Mouse (Mus musculus) bone marrow macrophage, adult 2 months (primary cell): ENCODE measurements around the gene U2af2. TPM values are rescaled to one million over a fixed set of nuclear protein-coding genes. Genes with fewer than 3 reads are reported as not detected.

Experiments used
- H3K27ac ChIP-seq: 2 replicates; pipeline ENCODE4 v1.5.1; 2012; ENCODE audit warnings: low read depth, low read length; ENCODE audit not compliant: insufficient read depth
- H3K4me1 ChIP-seq: 2 replicates; pipeline ENCODE4 v1.6.1; 2012; ENCODE audit warnings: low read length; ENCODE audit not compliant: control insufficient read depth, insufficient read depth
- H3K4me3 ChIP-seq: 2 replicates; pipeline ENCODE4 v1.5.1; 2012; ENCODE audit warnings: mild to moderate bottlenecking, low read length, moderate library complexity; ENCODE audit not compliant: insufficient read depth
- CTCF ChIP-seq: IDR thresholded peaks from 2 replicates; pipeline ENCODE4 v1.5.1; 2012; ENCODE audit warnings: low read depth, mild to moderate bottlenecking, low read length, moderate library complexity
- POLR2A ChIP-seq: IDR thresholded peaks from 2 replicates; pipeline ENCODE4 v1.6.1; 2012; ENCODE audit warnings: mild to moderate bottlenecking, low read depth, low read length, borderline replicate concordance
- polyA plus RNA-seq: library from polyadenylated mRNA; stranded (reverse); fragments of >200 nt; gene quantifications from 2 replicates; pipeline ENCODE4 v1.2.4, GENCODE M21; 2012; ENCODE audit not compliant: missing spikeins, insufficient read depth, insufficient read length

U2af2 gene
- polyA plus RNA-seq, 1 experiment: 160 TPM

- Histone ChIP-seq H3K27ac (no peak overlapping the region), H3K4me1 (peaks cover 33% of the 10 kb centered on the region), H3K4me3 (no peak overlapping the region)
- TF ChIP-seq POLR2A (no peak), CTCF (no peak)
Observed at GRCm38 (mm10) chr7:5085512-5085911, 23.6 kb downstream of the U2af2 start.

- Histone ChIP-seq H3K4me1 (peaks cover 31% of the 10 kb centered on the region), H3K27ac (no peak overlapping the region)
- TF ChIP-seq POLR2A (no peak), CTCF (no peak)
Observed at GRCm38 (mm10) chr7:5086921-5087440, 25.0 kb downstream of the U2af2 start.

GRCm38 (mm10) chr7:5087886-5088285, 25.9 kb downstream of the U2af2 start:
- Histone ChIP-seq H3K4me1 (peaks cover 24% of the 10 kb centered on the region), H3K27ac (no peak overlapping the region), H3K4me3 (no peak overlapping the region)
- TF ChIP-seq POLR2A (no peak), CTCF (no peak)

More at GRCm38 (mm10) chr7:5086921-5087440, 25.0 kb downstream of the U2af2 start:
- no peak overlapping the region for H3K4me3 ChIP-seq

GRCm38 (mm10) chr7:5089853-5090252, 27.9 kb downstream of the U2af2 start:
- no peak overlapping the region for H3K4me3 ChIP-seq
- H3K27ac ChIP-seq: no peak overlapping the region
- peaks cover 12% of the 10 kb centered on the region for H3K4me1 ChIP-seq
- TF ChIP-seq POLR2A (no peak), CTCF (no peak)

- TF ChIP-seq CTCF (no peak), POLR2A (no peak)
- Histone ChIP-seq H3K27ac (no peak overlapping the region), H3K4me1 (peaks cover 9% of the 10 kb centered on the region; the same call in 1 of the 2 replicates), H3K4me3 (no peak overlapping the region)
Observed at GRCm38 (mm10) chr7:5091008-5091728, 29.2 kb downstream of the U2af2 start.

- no peak overlapping the region for H3K4me3 ChIP-seq
- no peak overlapping the region for H3K27ac ChIP-seq
- TF ChIP-seq CTCF (no peak), POLR2A (no peak)
- H3K4me1 ChIP-seq: 0 out of 2 replicates have a peak, but pooled peaks cover 2% of the 10 kb centered on the region
Observed at GRCm38 (mm10) chr7:5092381-5092780, 30.4 kb downstream of the U2af2 start.

- no peak overlapping the region for H3K4me3 ChIP-seq
- no peak overlapping the region for H3K27ac ChIP-seq
- H3K4me1 ChIP-seq: 0 out of 2 replicates have a peak, but pooled peaks cover 2% of the 10 kb centered on the region
- no peak for TF ChIP-seq CTCF
- TF ChIP-seq POLR2A: no peak
Observed at GRCm38 (mm10) chr7:5092831-5093510, 31.0 kb downstream of the U2af2 start.

GRCm38 (mm10) chr7:5098769-5099168, 36.8 kb downstream of the U2af2 start:
- Histone ChIP-seq H3K4me1 (peaks cover 37% of the 10 kb centered on the region), H3K4me3 (no peak overlapping the region), H3K27ac (no peak overlapping the region)
- TF ChIP-seq POLR2A: no peak
- TF ChIP-seq CTCF: no peak

- peaks cover 37% of the 10 kb centered on the region for H3K4me1 ChIP-seq
- H3K27ac ChIP-seq: no peak overlapping the region
- TF ChIP-seq CTCF: no peak
- no peak for TF ChIP-seq POLR2A
- H3K4me3 ChIP-seq: no peak overlapping the region
Observed at GRCm38 (mm10) chr7:5099796-5100195, 37.9 kb downstream of the U2af2 start.

- H3K4me1 ChIP-seq: peaks cover 39% of the 10 kb centered on the region
- H3K27ac ChIP-seq: peak overlapping the region; percentile 60
- TF ChIP-seq POLR2A (no peak), CTCF (no peak)
- H3K4me3 ChIP-seq: no peak overlapping the region
Observed at GRCm38 (mm10) chr7:5101066-5101663, 39.2 kb downstream of the U2af2 start.
